Mouse (Mus musculus) small intestine, adult 2 months (tissue): ENCODE results near the gene Mme.

Experiments used
- CTCF ChIP-seq: fragments of 200-500 bp; IDR thresholded peaks from 2 replicates; pipeline ENCODE4 v1.5.1; 2012; ENCODE audit warnings: low read depth, mild to moderate bottlenecking, control low read depth, inconsistent platforms, low read length, moderate library complexity, mixed read lengths; ENCODE audit not compliant: insufficient replicate concordance, insufficient read length; ENCODE audit errors: extremely low read depth
- POLR2A ChIP-seq: fragments of 200-500 bp; IDR thresholded peaks from 2 replicates; pipeline ENCODE4 v1.6.1; 2012; ENCODE audit warnings: low read depth, mild to moderate bottlenecking, control low read depth, inconsistent platforms, low read length, moderate library complexity

DNA sequence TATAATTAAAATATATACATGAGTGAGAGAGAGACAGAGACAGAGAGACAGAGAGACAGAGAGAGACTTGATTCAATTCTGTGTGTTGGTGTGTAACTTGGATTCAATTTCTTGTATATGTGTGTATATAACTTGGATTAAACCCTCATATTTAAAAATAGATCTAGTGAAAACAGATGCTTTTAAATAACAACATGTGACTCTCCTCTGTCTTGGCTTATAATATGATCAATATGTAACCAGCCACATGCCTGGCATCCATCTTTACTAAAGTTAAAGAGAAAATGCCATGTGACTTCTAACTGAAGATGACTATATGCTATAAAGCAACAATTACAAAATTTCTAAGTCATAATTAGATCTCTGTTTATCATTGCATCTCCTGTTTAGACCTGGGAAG, 182.2 kb downstream of the Mme start:
- TF ChIP-seq POLR2A (no peak), CTCF (no peak)
